Mouse (Mus musculus) mouse embryonic stem cell (cell line): ENCODE results near the gene Mapk9.
"Not testable (repeated sequence)": the region's sequence is repeated elsewhere in the genome, so short reads cannot be mapped to it uniquely, and the experiment has no call there.

ENCODE experiments used
- in situ Hi-C, 2 experiments: fragments of 300-500 bp; cut with MboI; formaldehyde crosslinking; loops; 1 replicate in 1 of 2; 3 replicates in 1 of 2; pipeline ENCODE4 v1.14.3; 2019 to 2020; ENCODE audit warnings: low sequenced_read_pairs in 2 of 2, low pct_unique_long_range_greater_than_20kb in 1 of 2, mixed read lengths in 1 of 2; ENCODE audit not compliant: unreplicated experiment in 1 of 2

The Mapk9 gene

GRCm38 (mm10) chr11:49846401-49847070 lies at the start of gene Mapk9:
Mapk9 (plus strand) TSS chr11:49846751.
- in situ Hi-C loops = no loop called here

- in situ Hi-C loops = no loop called here
Observed at GRCm38 (mm10) chr11:49798931-49799330, 47.6 kb upstream of the Mapk9 start.

GRCm38 (mm10) chr11:49801516-49801915 lies 45.0 kb upstream of the Mapk9 start:
- in situ Hi-C loops = no loop called here

- in situ Hi-C loops = no loop called here
Observed at GRCm38 (mm10) chr11:49803801-49804200, 42.8 kb upstream of the Mapk9 start.

- in situ Hi-C loops = no loop called here
Observed at GRCm38 (mm10) chr11:49806218-49806617, 40.3 kb upstream of the Mapk9 start.

- in situ Hi-C loops = no loop called here
Observed at GRCm38 (mm10) chr11:49808946-49809345, 37.6 kb upstream of the Mapk9 start.

- in situ Hi-C loops = not testable (repeated sequence)
Observed at GRCm38 (mm10) chr11:49810696-49811095, 35.9 kb upstream of the Mapk9 start.

GRCm38 (mm10) chr11:49811099-49811541 lies 35.4 kb upstream of the Mapk9 start:
- in situ Hi-C loops = no loop called here

GRCm38 (mm10) chr11:49811879-49812278 lies 34.7 kb upstream of the Mapk9 start:
- in situ Hi-C loops = no loop called here

GRCm38 (mm10) chr11:49818869-49819566 lies 27.5 kb upstream of the Mapk9 start:
- in situ Hi-C loops = no loop called here

GRCm38 (mm10) chr11:49819676-49820075 lies 26.9 kb upstream of the Mapk9 start:
- in situ Hi-C loops = no loop called here

- in situ Hi-C loops = no loop called here
Observed at GRCm38 (mm10) chr11:49820928-49821327, 25.6 kb upstream of the Mapk9 start.

GRCm38 (mm10) chr11:49821546-49821945 lies 25.0 kb upstream of the Mapk9 start:
- in situ Hi-C loops = no loop called here

GRCm38 (mm10) chr11:49822337-49822736 lies 24.2 kb upstream of the Mapk9 start:
- in situ Hi-C loops = no loop called here

GRCm38 (mm10) chr11:49824896-49825295 lies 21.7 kb upstream of the Mapk9 start:
- in situ Hi-C loops = no loop called here

GRCm38 (mm10) chr11:49827243-49827642 lies 19.3 kb upstream of the Mapk9 start:
- in situ Hi-C loops = no loop called here

GRCm38 (mm10) chr11:49829176-49829745 lies 17.3 kb upstream of the Mapk9 start:
- in situ Hi-C loops = no loop called here

GRCm38 (mm10) chr11:49831980-49832379 lies 14.6 kb upstream of the Mapk9 start:
- in situ Hi-C loops = loop anchor here in 1 of 2 experiments (10.0 kb wide), 1 partner anchor 107 kb away; no protein-coding TSS in a partner anchor

GRCm38 (mm10) chr11:49832962-49833361 lies 13.6 kb upstream of the Mapk9 start:
- in situ Hi-C loops = loop anchor here in 1 of 2 experiments (10.0 kb wide), 1 partner anchor 108 kb away; no protein-coding TSS in a partner anchor
